Mouse (Mus musculus) 3T3-L1 (cell line): ENCODE results near the gene Glt8d1.
A peak's percentile ranks its signal among the peaks of the same experiment; 100 is the strongest.

Source experiments
- DNase-seq: peaks from one replicate; pipeline ENCODE4 v3.0.0-alpha.2; 2015; ENCODE audit warnings: low read depth, low spot score

Glt8d1 gene

DNA sequence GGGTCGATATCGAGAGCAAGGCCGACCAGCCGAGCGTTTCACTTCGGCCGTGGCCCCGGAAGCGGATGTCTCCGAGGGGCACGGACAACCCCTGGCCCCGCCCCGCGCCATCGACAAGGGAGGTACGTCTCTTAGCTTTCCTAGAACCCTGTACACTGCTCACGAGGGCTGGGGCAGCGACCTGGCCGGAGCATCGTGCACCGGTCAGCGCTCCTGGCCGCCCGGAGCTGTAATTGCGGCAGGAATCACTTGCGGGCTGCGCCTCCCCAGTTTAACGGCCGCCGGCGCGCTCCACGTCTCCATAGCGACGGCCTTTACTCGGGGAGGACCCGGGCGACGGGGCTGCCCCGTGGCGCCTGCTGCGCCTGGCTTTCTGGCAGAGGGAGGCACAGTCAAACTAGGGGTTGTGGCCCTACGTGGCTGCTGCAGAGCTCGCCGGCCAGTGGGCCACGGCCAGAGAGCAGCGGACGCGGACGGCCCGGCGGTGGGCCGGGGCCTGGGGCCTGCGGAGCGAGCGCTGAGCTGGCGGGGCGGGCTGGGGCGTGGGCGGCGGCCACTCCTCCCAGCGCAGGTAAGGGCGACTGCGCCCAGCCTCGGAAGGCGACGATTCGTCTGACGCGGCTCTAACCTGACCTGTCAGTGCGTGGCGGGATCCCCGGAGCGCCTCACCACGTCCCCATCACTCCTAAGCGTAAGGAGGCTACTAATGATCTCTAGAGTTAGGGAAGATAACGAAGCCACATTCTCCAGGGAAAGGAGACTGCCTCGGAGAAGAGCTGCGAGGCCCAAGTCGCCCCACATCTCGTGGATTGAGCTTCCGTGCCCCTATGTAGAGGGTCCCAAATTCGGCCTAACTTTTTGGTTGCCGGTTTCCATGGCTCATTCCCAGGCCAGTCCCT lies at the start of gene Glt8d1, which contains the start of gene Spcs1:
TSS of gene Glt8d1 (plus strand) at position 94 of the 899 bp plus-strand sequence.
TSS of gene Spcs1 (minus strand) at position 366 of the 899 bp plus-strand sequence.
- peak; percentile 68 for DNase-seq

DNA sequence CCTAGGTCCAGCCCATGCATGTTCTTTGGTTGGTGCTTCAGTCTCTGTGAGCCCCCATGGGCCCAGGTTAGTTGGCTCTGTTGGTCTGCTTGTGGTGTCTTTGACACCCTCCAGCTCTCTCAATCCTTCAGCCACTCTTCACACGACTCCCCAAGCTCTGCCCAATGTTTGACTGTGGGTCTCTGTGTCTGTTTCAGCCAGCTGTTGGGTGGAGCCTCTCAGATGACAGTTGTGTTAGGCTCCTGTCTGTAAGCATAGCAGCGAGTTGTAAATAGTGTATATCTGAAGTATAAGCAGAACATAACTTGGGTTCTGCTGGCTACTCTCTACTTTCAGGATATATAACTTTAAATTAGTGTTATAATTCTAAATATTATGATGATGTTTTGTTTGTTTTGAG lies 42.7 kb upstream of the Glt8d1 start:
- DNase-seq = no peak

- DNase-seq = no peak
These were observed 42.2 kb upstream of the Glt8d1 start for GRCm38 (mm10) chr14:30959031-30959430.

DNA sequence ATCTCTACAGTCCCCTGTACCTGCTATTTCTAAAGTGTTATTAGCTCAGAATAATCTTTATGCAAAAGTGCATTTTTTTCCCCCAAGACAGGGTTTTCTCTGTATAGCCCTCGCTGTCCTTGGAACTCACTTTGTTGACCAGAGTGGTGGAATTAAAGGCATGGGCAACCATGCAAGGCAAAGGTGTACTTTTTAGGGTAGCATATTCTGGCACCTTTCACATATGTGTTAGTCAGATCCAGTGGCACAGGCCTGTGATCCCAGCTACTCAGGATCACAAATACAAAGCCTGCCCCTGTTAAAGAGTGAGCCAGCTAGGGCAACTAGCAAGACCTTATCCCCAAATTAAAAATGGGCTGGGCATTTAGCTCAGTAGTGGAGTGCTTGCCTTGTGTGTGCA lies 40.8 kb upstream of the Glt8d1 start:
- no peak for DNase-seq

- peak; percentile 94 for DNase-seq
These were observed 27.0 kb upstream of the Glt8d1 start for GRCm38 (mm10) chr14:30974204-30974603.

DNA sequence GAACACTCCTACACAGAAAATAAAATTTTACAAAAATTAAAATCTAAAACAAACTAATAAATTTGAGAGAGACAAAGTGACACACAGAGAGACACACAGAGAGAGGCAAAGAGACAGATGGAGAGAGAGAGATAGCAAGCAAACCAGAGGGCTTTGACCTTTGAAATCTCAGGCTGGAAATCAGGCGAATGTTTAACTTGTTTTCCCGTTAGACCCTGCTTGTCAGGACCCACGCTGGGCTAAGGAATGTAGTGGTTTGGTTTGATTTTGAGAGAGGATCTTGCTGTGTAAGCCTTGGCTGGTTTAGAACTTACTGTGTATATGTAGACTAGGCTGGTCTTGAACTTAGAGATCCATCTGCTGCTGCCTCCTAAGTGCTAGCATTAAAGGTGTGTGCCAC lies 25.0 kb upstream of the Glt8d1 start:
- no peak for DNase-seq

GRCm38 (mm10) chr14:30996417-30996816 lies 4.8 kb upstream of the Glt8d1 start:
- no peak for DNase-seq

- DNase-seq = peak; percentile 10
These were observed 844 bp upstream of the Glt8d1 start for GRCm38 (mm10) chr14:31000356-31000755.

GRCm38 (mm10) chr14:31000816-31001306 lies 339 bp upstream of the Glt8d1 start:
- peak; percentile 40 for DNase-seq

DNA sequence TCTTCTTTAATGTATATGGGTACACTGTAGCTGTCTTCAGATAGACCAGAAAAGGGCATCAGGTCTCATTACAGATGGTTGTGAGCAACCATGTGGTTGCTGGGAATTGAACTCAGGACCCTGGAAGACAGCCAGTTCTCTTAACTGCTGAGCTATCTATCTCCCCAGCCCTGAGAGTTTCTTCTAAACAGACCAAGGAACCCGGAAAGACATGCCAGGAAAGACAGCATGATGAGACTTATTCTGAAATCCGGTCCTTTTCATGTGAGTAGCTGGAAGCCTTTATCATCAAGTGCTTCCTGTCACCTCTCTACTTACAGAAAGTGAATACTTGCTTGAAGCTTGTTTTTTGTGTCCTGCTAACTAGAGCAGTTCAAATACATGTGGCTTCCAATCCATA lies 3.3 kb downstream of the Glt8d1 start:
- no peak for DNase-seq

DNA sequence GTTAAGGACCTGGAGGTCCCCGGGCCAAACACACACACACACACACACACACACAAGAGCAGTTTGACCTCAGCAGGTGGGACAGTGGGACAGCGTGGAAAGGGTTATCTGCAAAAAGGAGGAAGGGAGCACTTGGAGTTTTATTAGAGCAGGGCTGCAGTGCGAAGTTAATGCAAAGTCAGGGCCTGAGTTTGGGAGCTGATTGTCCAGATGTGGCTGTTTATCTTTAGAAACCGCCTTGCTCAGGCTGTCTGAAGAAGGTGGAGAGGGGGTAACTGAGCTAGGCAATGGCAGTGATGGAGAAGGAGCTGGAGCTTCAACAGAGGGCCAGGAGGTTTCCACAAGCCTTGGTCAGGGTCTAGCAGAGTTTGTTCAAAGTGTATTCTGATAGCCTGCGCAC lies 5.6 kb downstream of the Glt8d1 start:
- DNase-seq = no peak

GRCm38 (mm10) chr14:31011588-31011987 lies 10.4 kb downstream of the Glt8d1 start:
- no peak for DNase-seq

- no peak for DNase-seq
These were observed 12.7 kb downstream of the Glt8d1 start for GRCm38 (mm10) chr14:31013928-31014327.

GRCm38 (mm10) chr14:31016063-31016462 lies 14.9 kb downstream of the Glt8d1 start:
- DNase-seq = no peak

GRCm38 (mm10) chr14:31017854-31018253 lies 16.7 kb downstream of the Glt8d1 start:
- peak; percentile 69 for DNase-seq

DNA sequence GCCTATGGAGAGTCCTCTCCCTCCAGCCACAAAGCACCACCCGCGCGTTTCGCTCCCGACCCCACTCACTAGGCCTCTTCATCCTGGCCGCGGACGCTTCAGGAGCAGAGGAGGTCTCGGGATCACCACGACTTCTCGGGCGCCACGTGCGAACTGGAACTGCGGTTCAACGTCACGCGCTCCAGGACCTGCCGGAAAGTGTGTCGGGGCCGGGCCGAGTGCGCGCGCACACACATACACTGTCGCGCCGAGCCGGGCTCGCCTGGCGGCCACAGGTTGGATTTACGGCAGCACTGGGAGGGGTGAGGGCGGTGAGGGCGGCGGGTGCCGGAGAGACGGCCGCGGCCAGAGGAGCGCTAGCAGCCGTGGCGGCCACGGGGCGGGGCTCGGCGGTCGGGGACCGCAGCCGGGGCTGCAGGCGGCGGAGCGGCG lies 17.7 kb downstream of the Glt8d1 start, which contains the start of the genes Pbrm1 and Gnl3:
TSS of gene Pbrm1 (plus strand) at position 279 of the 432 bp plus-strand sequence.
TSS of gene Gnl3 (minus strand) at position 293 of the 432 bp plus-strand sequence.
- DNase-seq = peak; percentile 89

GRCm38 (mm10) chr14:31019331-31020205 lies 18.4 kb downstream of the Glt8d1 start:
- DNase-seq = peak; percentile 57

GRCm38 (mm10) chr14:31022579-31022978 lies 21.4 kb downstream of the Glt8d1 start:
- no peak for DNase-seq

DNA sequence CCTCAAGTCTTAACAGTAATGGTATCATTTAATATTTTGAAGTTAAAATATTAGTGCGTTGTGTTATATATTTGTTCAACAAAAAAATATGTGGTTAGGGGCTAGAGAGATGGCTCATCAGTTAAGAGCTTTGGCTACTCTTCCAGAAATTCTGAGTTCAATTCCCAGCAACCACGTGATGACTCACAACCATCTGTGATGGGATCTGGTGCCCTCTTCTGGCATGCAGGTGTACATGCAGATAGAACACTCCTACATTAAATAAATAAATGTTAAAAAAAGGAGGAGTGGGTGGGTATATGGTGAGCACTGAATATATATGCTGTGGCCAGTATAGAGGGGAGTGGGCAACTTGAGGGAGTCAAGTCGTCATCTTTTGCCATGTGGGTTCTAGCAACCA lies 24.6 kb downstream of the Glt8d1 start:
- peak; percentile 53 for DNase-seq

GRCm38 (mm10) chr14:31045296-31045695 lies 44.1 kb downstream of the Glt8d1 start:
- no peak for DNase-seq

- no peak for DNase-seq
These were observed 44.6 kb downstream of the Glt8d1 start for GRCm38 (mm10) chr14:31045817-31046216.
